Mouse (Mus musculus) stomach, postnatal 0 days (tissue): ENCODE results near the gene Agtrap.

Experiments used
- CTCF ChIP-seq: IDR thresholded peaks from 2 replicates; pipeline ENCODE4 v1.5.1; 2016; ENCODE audit warnings: antibody characterized with exemption, low read depth, mild to moderate bottlenecking, moderate library complexity
- EP300 ChIP-seq: optimal IDR thresholded peaks from 2 replicates; pipeline ENCODE3; 2016; ENCODE audit warnings: antibody characterized with exemption

- no peak for TF ChIP-seq CTCF
- TF ChIP-seq EP300, result no peak
Measured at GRCm38 (mm10) chr4:148075259-148075658, 12.6 kb downstream of the Agtrap start.
